Mouse (Mus musculus) heart, embryonic 12.5 days (tissue): Measurements from ENCODE around the gene Ppig. TPM values are rescaled to one million over a fixed set of nuclear protein-coding genes. Genes with fewer than 3 reads are reported as not detected.

ENCODE experiments used
- polyA plus RNA-seq: library from polyadenylated mRNA; unstranded; fragments of >200 nt; fragmentation: Nextera tagmentation; extraction: Ambion mirVana; gene quantifications from 2 replicates; pipeline ENCODE4 v1.2.1, GENCODE M21; 2016

The Ppig gene
- polyA plus RNA-seq, 1 experiment from 2014 or later: 115 TPM

Other genes starting within 250 kb of the Ppig start
- 0.74 and 0.78 TPM in 2 replicates for gene Lrp2, start 136.5 kb upstream of the Ppig start, polyA plus RNA-seq
- gene Bbs5, start 75.4 kb upstream of the Ppig start, polyA plus RNA-seq: 13.1 and 16.8 TPM in 2 replicates
- gene Klhl41, start 52.4 kb upstream of the Ppig start, polyA plus RNA-seq: 16.6 and 17.3 TPM in 2 replicates
- gene Fastkd1, start 9.0 kb upstream of the Ppig start, polyA plus RNA-seq: 22.4 and 22.8 TPM in 2 replicates
- 1.3 TPM in 2 replicates for gene Ccdc173, start 67.0 kb downstream of the Ppig start, polyA plus RNA-seq
- gene Phospho2, start 67.1 kb downstream of the Ppig start, polyA plus RNA-seq: 17.6 and 18.3 TPM in 2 replicates
- 58.9 and 64.1 TPM in 2 replicates for gene Klhl23, start 99.4 kb downstream of the Ppig start, polyA plus RNA-seq
- gene Ssb, start 139.0 kb downstream of the Ppig start, polyA plus RNA-seq: 233 and 248 TPM in 2 replicates
- 33.6 and 37.1 TPM in 2 replicates for gene Mettl5, start 163.1 kb downstream of the Ppig start, polyA plus RNA-seq
- 18.6 and 20.3 TPM in 2 replicates for gene Ubr3, start 174.7 kb downstream of the Ppig start, polyA plus RNA-seq